In genomic region chr4:137480993-137481340, GRCm38 (mm10) we compare ENCODE assay signal across 14 mouse cellular contexts. TPM values are rescaled to one million over a fixed set of nuclear protein-coding genes. Genes with fewer than 3 reads are reported as not detected.
DNase-seq lines count a peak whose midpoint lies in the region; ATAC-seq and TF ChIP-seq lines count a peak whose summit lies in the region.
"Had no signal": no experiment of that assay in that cellular context is flagged by ENCODE, and none has a peak within 500 bp of the region (broad histone marks: within the 10 kb centered on the region; RNA-seq: fewer than 3 reads in every experiment).

No protein-coding gene starts in this region.

- H3K9me3 ChIP-seq in kidney, embryonic 15.5 days (replicated peaks): no peaks in the 10 kb centered on the region
- H3K9me3 ChIP-seq in heart, embryonic 15.5 days (replicated peaks): no peaks in the 10 kb centered on the region
- H3K9me3 ChIP-seq in liver, postnatal 0 days (ENCODE audit: low read length): no peaks in the 10 kb centered on the region
- H3K9me3 ChIP-seq: forebrain, embryonic 13.5 days; neural tube, embryonic 12.5 days had no signal

- H3K9ac ChIP-seq in kidney, embryonic 15.5 days: no peak overlapping the region
- H3K9ac ChIP-seq in heart, embryonic 15.5 days: no peak overlapping the region
- no peak overlapping the region for H3K9ac ChIP-seq in liver, postnatal 0 days (replicated peaks)
- H3K9ac ChIP-seq: forebrain, embryonic 13.5 days; neural tube, embryonic 12.5 days had no signal

- DNase-seq in adrenal gland, adult (ENCODE audit: inconsistent age in 2 of 2, low spot score in 1 of 2): peak; percentile 37 to 61
- no peak for DNase-seq in adrenal gland, postnatal 25 days
- DNase-seq in kidney, postnatal 36 days: no peak
- DNase-seq in liver, postnatal 0 days: no peak
- no peak for DNase-seq in spleen, postnatal 14 days (ENCODE audit: low spot score in 2 of 2)
- DNase-seq: cerebellum, postnatal 14 days; right cerebral cortex, postnatal 14 days had no signal

- no peak for TF ChIP-seq CTCF in liver, postnatal 0 days (IDR thresholded peaks at IDR 0.05; ENCODE audit: low read depth)

- H3K27ac ChIP-seq in kidney, embryonic 15.5 days: peak overlapping the region; percentile 97
- H3K27ac ChIP-seq in heart, embryonic 15.5 days: peak overlapping the region; percentile 87
- peak overlapping the region; percentile 86 for H3K27ac ChIP-seq in liver, postnatal 0 days (ENCODE audit: low read depth)
- H3K27ac ChIP-seq: forebrain, embryonic 13.5 days; neural tube, embryonic 12.5 days had no signal

- no peak for ATAC-seq in kidney, embryonic 15.5 days (replicated peaks; ENCODE audit: low FRiP score)
- ATAC-seq in heart, embryonic 15.5 days (replicated peaks; ENCODE audit: insufficient number of reproducible peaks, insufficient read depth, low FRiP score, low read depth): no peak
- no peak for ATAC-seq in liver, postnatal 0 days
- ATAC-seq in frontal cortex, adult (ENCODE audit: low TSS enrichment): no peak
- ATAC-seq: forebrain, embryonic 13.5 days had no signal

- 31% methylated on average over 1 of the region's 1 CpGs for WGBS in kidney, embryonic 15.5 days
- WGBS in heart, embryonic 15.5 days: 27% methylated on average over 1 of the region's 1 CpGs
- 28% methylated on average over 1 of the region's 1 CpGs for WGBS in liver, postnatal 0 days (ENCODE audit: insufficient replicate concordance)

- no peaks in the 10 kb centered on the region for H3K36me3 ChIP-seq in kidney, embryonic 15.5 days
- H3K36me3 ChIP-seq in heart, embryonic 15.5 days: no peaks in the 10 kb centered on the region
- H3K36me3 ChIP-seq in liver, postnatal 0 days (replicated peaks; ENCODE audit: insufficient read depth, low read length): no peaks in the 10 kb centered on the region
- H3K36me3 ChIP-seq: neural tube, embryonic 12.5 days had no signal

- TF ChIP-seq EP300 in liver, postnatal 0 days (IDR thresholded peaks at IDR 0.05; ENCODE audit: low read depth): no peak

- H3K4me2 ChIP-seq in kidney, embryonic 15.5 days: peak overlapping the region; percentile 48
- peak overlapping the region; percentile 37; the same call in 1 of the 2 replicates for H3K4me2 ChIP-seq in heart, embryonic 15.5 days
- peak overlapping the region; percentile 49 for H3K4me2 ChIP-seq in liver, postnatal 0 days (ENCODE audit: low read depth, low read length)
- H3K4me2 ChIP-seq: forebrain, embryonic 13.5 days had no signal

- no peak overlapping the region for H3K4me3 ChIP-seq in kidney, embryonic 15.5 days (replicated peaks)
- H3K4me3 ChIP-seq in heart, embryonic 15.5 days: no peak overlapping the region
- no peak overlapping the region for H3K4me3 ChIP-seq in liver, postnatal 0 days (ENCODE audit: low read depth, low read length)
- H3K4me3 ChIP-seq: forebrain, embryonic 13.5 days; neural tube, embryonic 12.5 days had no signal

- H3K4me1 ChIP-seq in kidney, embryonic 15.5 days: peaks cover 95% of the 10 kb centered on the region
- H3K4me1 ChIP-seq in heart, embryonic 15.5 days (replicated peaks): peaks cover 95% of the 10 kb centered on the region
- H3K4me1 ChIP-seq in liver, postnatal 0 days (ENCODE audit: insufficient read depth): peaks cover 62% of the 10 kb centered on the region

- H3K27me3 ChIP-seq in kidney, embryonic 15.5 days: no peaks in the 10 kb centered on the region
- no peaks in the 10 kb centered on the region for H3K27me3 ChIP-seq in heart, embryonic 15.5 days
- no peaks in the 10 kb centered on the region for H3K27me3 ChIP-seq in liver, postnatal 0 days (ENCODE audit: insufficient read depth, low read length)
- H3K27me3 ChIP-seq: forebrain, embryonic 13.5 days had no signal

RNA-seq across cellular contexts. Expression of gene Hspg2, which starts 12.4 kb away (rescaled TPM):
- 177 and 197 TPM in 2 replicates for total RNA-seq in adrenal gland, postnatal 25 days (2021)
- 34.2 and 35.7 TPM in 2 replicates for polyA plus RNA-seq in kidney, embryonic 15.5 days (2015; fragmentation: Nextera tagmentation; extraction: Ambion mirVana)
- 41.3 and 56.3 TPM in 2 replicates for polyA plus RNA-seq in heart, embryonic 15.5 days (2015; fragmentation: Nextera tagmentation; extraction: Ambion mirVana)
- polyA plus RNA-seq in liver, postnatal 0 days (2015; fragmentation: Nextera tagmentation; extraction: Ambion mirVana): 5.1 TPM in 2 replicates
- total RNA-seq: hematopoietic stem cell, adult 5-6 weeks; megakaryocyte-erythroid progenitor cell, adult 5-6 weeks had no signal

RNA-seq across cellular contexts. Expression of gene 1700013G24Rik, which starts 27.9 kb away (rescaled TPM):
- total RNA-seq in adrenal gland, postnatal 25 days (2021): not detected in 2 replicates
- not detected in 2 replicates for polyA plus RNA-seq in kidney, embryonic 15.5 days (2015; fragmentation: Nextera tagmentation; extraction: Ambion mirVana)
- polyA plus RNA-seq in heart, embryonic 15.5 days (2015; fragmentation: Nextera tagmentation; extraction: Ambion mirVana): not detected in 2 replicates
- polyA plus RNA-seq in liver, postnatal 0 days (2015; fragmentation: Nextera tagmentation; extraction: Ambion mirVana): not detected in 2 replicates
- total RNA-seq: hematopoietic stem cell, adult 5-6 weeks; megakaryocyte-erythroid progenitor cell, adult 5-6 weeks had no signal
- polyA plus RNA-seq: forebrain, embryonic 13.5 days; neural tube, embryonic 12.5 days had no signal

RNA-seq across cellular contexts. Expression of gene Cela3b, which starts 50.6 kb away (rescaled TPM):
- not detected in 2 replicates for total RNA-seq in adrenal gland, postnatal 25 days (2021)
- not detected in 2 replicates for polyA plus RNA-seq in kidney, embryonic 15.5 days (2015; fragmentation: Nextera tagmentation; extraction: Ambion mirVana)
- not detected in 2 replicates for polyA plus RNA-seq in heart, embryonic 15.5 days (2015; fragmentation: Nextera tagmentation; extraction: Ambion mirVana)
- polyA plus RNA-seq in liver, postnatal 0 days (2015; fragmentation: Nextera tagmentation; extraction: Ambion mirVana): 0.42 and 6.5 TPM in 2 replicates
- total RNA-seq: hematopoietic stem cell, adult 5-6 weeks; megakaryocyte-erythroid progenitor cell, adult 5-6 weeks had no signal
- polyA plus RNA-seq: forebrain, embryonic 13.5 days; neural tube, embryonic 12.5 days had no signal

Comparison
In these comparisons a context has a peak if more than half of its experiments do, and no peak if none do; other contexts are left out.
1. DNase-seq: peak in adrenal gland, adult (2 of 2); none in adrenal gland, postnatal 25 days (single experiment), kidney, postnatal 36 days (0 of 2), liver, postnatal 0 days (single experiment) and spleen, postnatal 14 days (0 of 2).
2. Peak in every context shown above with its lines, with median percentiles within 50 percentile points of each other: H3K27ac ChIP-seq and H3K4me2 ChIP-seq.